Mouse (Mus musculus): Measurements from ENCODE around the gene Vcp.

The Vcp gene

DNA sequence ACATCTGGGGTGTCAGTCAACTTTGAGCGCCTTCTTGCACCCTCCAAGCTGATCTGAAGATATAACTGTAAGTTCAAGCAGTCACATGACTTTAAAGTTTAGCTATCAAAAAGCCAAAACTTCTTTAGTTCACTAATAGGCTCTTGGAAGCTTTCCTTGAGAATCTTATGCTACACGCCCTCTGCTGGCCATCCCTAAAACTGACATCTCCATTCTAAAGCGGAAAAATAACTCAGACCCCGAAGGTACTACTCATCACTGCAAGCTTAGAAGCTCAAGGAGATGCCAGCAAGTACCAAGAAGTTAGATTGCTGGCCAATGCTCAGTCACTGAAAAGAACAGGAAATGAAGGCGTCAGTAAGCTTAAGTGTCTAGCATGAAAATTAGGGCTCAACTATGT, 54.4 kb downstream of the Vcp start:
- DNase-seq (ENCODE audit: inconsistent ontology term) = no peak

DNA sequence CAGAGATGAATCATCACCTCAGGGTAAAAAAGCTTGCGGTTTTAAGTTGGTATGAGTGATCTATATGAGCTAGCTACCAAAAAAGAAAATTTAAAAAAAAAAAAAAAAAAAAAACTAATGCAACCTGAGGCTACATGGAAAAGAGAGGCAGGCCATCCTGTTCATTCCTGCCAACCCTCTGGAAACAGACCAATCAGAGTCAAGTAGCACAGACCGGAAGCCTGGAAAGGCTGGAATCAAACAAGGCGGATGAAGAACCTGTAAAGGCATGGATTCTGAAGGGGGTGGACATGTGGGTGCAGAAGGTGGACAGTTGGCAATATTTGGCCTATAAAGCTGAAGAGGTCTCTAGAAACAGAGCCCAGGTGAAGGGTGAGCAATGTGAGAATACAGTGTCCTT, 54.9 kb downstream of the Vcp start:
- DNase-seq (ENCODE audit: inconsistent ontology term) = no peak

DNA sequence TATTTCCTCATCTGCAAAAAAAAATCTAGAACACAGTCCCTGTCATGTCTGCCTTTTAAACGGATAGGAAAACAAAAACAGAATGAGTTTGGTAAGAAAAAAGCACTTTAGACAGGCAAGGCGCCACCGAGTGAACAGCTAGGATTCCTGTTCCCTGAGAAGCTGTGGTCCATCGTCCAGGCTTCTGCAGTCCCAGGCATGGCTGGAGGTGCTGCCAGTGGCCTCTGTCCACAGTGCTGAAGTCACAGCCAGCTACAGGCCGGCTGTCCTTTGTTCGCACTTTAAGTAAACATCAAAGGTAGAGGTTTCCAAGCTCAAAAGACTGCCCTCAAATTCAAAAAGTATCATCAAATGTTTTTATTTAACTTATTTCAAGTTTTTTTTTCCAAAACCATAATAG, 55.3 kb downstream of the Vcp start:
- DNase-seq (ENCODE audit: inconsistent ontology term) = no peak

GRCm38 (mm10) chr4:42944185-42944584, 56.1 kb downstream of the Vcp start:
- DNase-seq (ENCODE audit: inconsistent ontology term) = no peak

DNA sequence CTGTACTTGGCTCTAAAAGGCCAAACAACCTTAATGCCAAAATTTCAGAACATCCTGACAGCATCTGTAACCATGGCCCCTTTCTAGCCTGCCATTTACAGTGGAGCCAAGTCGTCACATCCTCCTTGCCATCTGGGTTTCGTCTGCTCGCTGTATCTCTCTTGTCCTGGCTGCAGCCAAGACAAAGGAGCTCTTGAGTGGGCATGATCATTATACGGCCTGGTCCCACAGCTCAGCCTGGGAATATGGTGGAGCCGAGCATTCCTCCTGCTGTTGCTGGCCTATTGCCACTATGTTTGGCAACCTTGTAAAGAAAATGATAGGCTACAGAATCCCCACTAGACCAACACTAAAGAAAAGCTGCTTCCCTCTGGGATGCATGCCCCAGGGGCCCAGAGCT, 57.0 kb downstream of the Vcp start:
- no peak for DNase-seq (ENCODE audit: inconsistent ontology term)

GRCm38 (mm10) chr4:42941396-42941795, 58.9 kb downstream of the Vcp start:
- no peak for DNase-seq (ENCODE audit: inconsistent ontology term)

DNA sequence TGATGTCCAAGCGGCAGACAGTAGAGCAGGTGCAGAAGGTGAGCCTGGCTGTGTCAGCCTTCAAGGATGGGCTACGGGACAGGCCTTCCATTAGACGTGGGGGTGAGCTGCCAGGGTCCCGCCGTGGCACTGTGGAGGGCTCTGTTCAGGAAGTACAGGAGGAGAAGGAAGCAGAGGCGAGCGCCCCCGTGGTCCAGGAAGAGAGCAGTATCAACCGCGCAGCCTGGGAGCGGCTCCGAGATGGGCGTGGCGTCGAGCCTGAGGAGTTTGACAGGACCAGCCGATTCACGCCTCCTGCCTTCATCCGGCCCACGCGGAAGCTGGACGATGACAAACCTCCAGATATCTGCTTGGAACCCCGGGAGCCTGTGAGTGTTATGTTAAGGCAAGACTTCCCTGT, 66.7 kb downstream of the Vcp start:
- DNase-seq (ENCODE audit: inconsistent ontology term) = peak; percentile 53

GRCm38 (mm10) chr4:42932229-42932969, 67.9 kb downstream of the Vcp start:
- DNase-seq (ENCODE audit: inconsistent ontology term) = no peak

All from Muller cell, postnatal 12 days (primary cell).